In genomic region chr2:165327386-165327785, GRCm38 (mm10) we compare ENCODE assay signal across 9 mouse cellular contexts. TPM values are rescaled to one million over a fixed set of nuclear protein-coding genes. Genes with fewer than 3 reads are reported as not detected.
A peak's percentile ranks its signal among the peaks of the same experiment; 100 is the strongest.
DNase-seq lines count a peak whose midpoint lies in the region; ATAC-seq and TF ChIP-seq lines count a peak whose summit lies in the region.
"Had no signal": no experiment of that assay in that cellular context is flagged by ENCODE, and none has a peak within 500 bp of the region (broad histone marks: within the 10 kb centered on the region; RNA-seq: fewer than 3 reads in every experiment).

No protein-coding gene starts in this region.

- TF ChIP-seq CTCF in heart, postnatal 0 days (IDR thresholded peaks at IDR 0.05; ENCODE audit: low read depth): no peak
- no peak for TF ChIP-seq CTCF in midbrain, postnatal 0 days (IDR thresholded peaks at IDR 0.05)

- no peak overlapping the region for H3K4me3 ChIP-seq in heart, postnatal 0 days (ENCODE audit: low read depth, low read length)
- peak overlapping the region; percentile 94; the same call in 1 of the 2 replicates for H3K4me3 ChIP-seq in embryonic facial prominence, embryonic 13.5 days
- 0 out of 2 replicates have a peak overlapping the region, but pooled peaks have one; percentile 94 for H3K4me3 ChIP-seq in intestine, embryonic 14.5 days (ENCODE audit: low read depth, low read length)
- H3K4me3 ChIP-seq in midbrain, postnatal 0 days (ENCODE audit: low read depth, low read length): peak overlapping the region; percentile 77; the same call in 1 of the 2 replicates

- no peaks in the 10 kb centered on the region for H3K27me3 ChIP-seq in heart, postnatal 0 days (ENCODE audit: control insufficient read depth, insufficient read depth, low read length)
- peaks cover 5% of the 10 kb centered on the region; the same call in 1 of the 2 replicates for H3K27me3 ChIP-seq in embryonic facial prominence, embryonic 13.5 days
- no peaks in the 10 kb centered on the region for H3K27me3 ChIP-seq in intestine, embryonic 14.5 days (replicated peaks; ENCODE audit: control insufficient read depth, insufficient read depth, low read length)
- no peaks in the 10 kb centered on the region for H3K27me3 ChIP-seq in midbrain, postnatal 0 days (ENCODE audit: insufficient read depth, low read length)

- no peak overlapping the region for H3K27ac ChIP-seq in heart, postnatal 0 days (ENCODE audit: low read depth)
- no peak overlapping the region for H3K27ac ChIP-seq in embryonic facial prominence, embryonic 13.5 days
- H3K27ac ChIP-seq in intestine, embryonic 14.5 days (ENCODE audit: low read depth): no peak overlapping the region
- H3K27ac ChIP-seq in midbrain, postnatal 0 days (ENCODE audit: low read depth, low read length): peak overlapping the region; percentile 97

- H3K4me1 ChIP-seq in heart, postnatal 0 days (ENCODE audit: control insufficient read depth, insufficient read depth): peaks cover 17% of the 10 kb centered on the region
- H3K4me1 ChIP-seq in embryonic facial prominence, embryonic 13.5 days: peaks cover 36% of the 10 kb centered on the region
- H3K4me1 ChIP-seq in intestine, embryonic 14.5 days (replicated peaks; ENCODE audit: control insufficient read depth, insufficient read depth, low read length): peaks cover 29% of the 10 kb centered on the region
- peaks cover 14% of the 10 kb centered on the region; the same call in 1 of the 2 replicates for H3K4me1 ChIP-seq in midbrain, postnatal 0 days (ENCODE audit: insufficient read depth, low read length)

- DNase-seq in heart, postnatal 0 days (ENCODE audit: low spot score): no peak
- no peak for DNase-seq in heart, adult 18-20 months
- no peak for DNase-seq in intestine, embryonic 14.5 days (ENCODE audit: low spot score)
- DNase-seq in midbrain, postnatal 0 days (ENCODE audit: low spot score): peak; percentile 53
- no peak for DNase-seq in urinary bladder, postnatal 4 days (ENCODE audit: low spot score in 2 of 2)
- DNase-seq in retina, embryonic 14.5 days (ENCODE audit: low spot score): no peak
- DNase-seq in gastrocnemius, postnatal 36 days: no peak

- H3K4me2 ChIP-seq in heart, postnatal 0 days (ENCODE audit: low read depth, low read length): peak overlapping the region; percentile 82
- peak overlapping the region; percentile 91 for H3K4me2 ChIP-seq in embryonic facial prominence, embryonic 13.5 days
- peak overlapping the region; percentile 82 for H3K4me2 ChIP-seq in intestine, embryonic 14.5 days (ENCODE audit: low read length)
- peak overlapping the region; percentile 75 for H3K4me2 ChIP-seq in midbrain, postnatal 0 days (ENCODE audit: low read depth, low read length, poor library complexity, severe bottlenecking)

- WGBS in heart, postnatal 0 days: 35% methylated on average over 7 of the region's 7 CpGs
- 55% methylated on average over 7 of the region's 7 CpGs for WGBS in embryonic facial prominence, embryonic 13.5 days
- whole genome bisulfite sequencing in intestine, embryonic 14.5 days: 49% methylated on average over 7 of the region's 7 CpGs
- WGBS in midbrain, postnatal 0 days: 28% methylated on average over 7 of the region's 7 CpGs

- no peaks in the 10 kb centered on the region for H3K36me3 ChIP-seq in heart, postnatal 0 days (replicated peaks; ENCODE audit: control insufficient read depth, insufficient read depth, low read length)
- H3K36me3 ChIP-seq in embryonic facial prominence, embryonic 13.5 days: peaks cover 3% of the 10 kb centered on the region; the same call in 1 of the 2 replicates
- H3K36me3 ChIP-seq in intestine, embryonic 14.5 days (ENCODE audit: control insufficient read depth, insufficient read depth, low read length): no peaks in the 10 kb centered on the region
- H3K36me3 ChIP-seq in midbrain, postnatal 0 days (ENCODE audit: insufficient read depth, low read length): no peaks in the 10 kb centered on the region

- no peak overlapping the region for H3K9ac ChIP-seq in heart, postnatal 0 days (replicated peaks; ENCODE audit: low read depth, low read length)
- H3K9ac ChIP-seq in embryonic facial prominence, embryonic 13.5 days: peak overlapping the region; percentile 76; the same call in 1 of the 2 replicates
- H3K9ac ChIP-seq in intestine, embryonic 14.5 days (ENCODE audit: low read length): no peak overlapping the region
- H3K9ac ChIP-seq in midbrain, postnatal 0 days (replicated peaks; ENCODE audit: low read length, poor library complexity, severe bottlenecking): peak overlapping the region; percentile 76; the same call in 1 of the 2 replicates

- no peak for TF ChIP-seq EP300 in heart, postnatal 0 days (IDR thresholded peaks at IDR 0.05; ENCODE audit: low read depth)

- H3K9me3 ChIP-seq in heart, postnatal 0 days (replicated peaks; ENCODE audit: control insufficient read depth, low read length): no peaks in the 10 kb centered on the region
- H3K9me3 ChIP-seq in embryonic facial prominence, embryonic 13.5 days: no peaks in the 10 kb centered on the region
- H3K9me3 ChIP-seq in intestine, embryonic 14.5 days (ENCODE audit: control insufficient read depth, low read length): 0 out of 2 replicates have a peak, but pooled peaks cover 3% of the 10 kb centered on the region
- H3K9me3 ChIP-seq in midbrain, postnatal 0 days (ENCODE audit: low read length): no peaks in the 10 kb centered on the region

- no peak for ATAC-seq in heart, postnatal 0 days (ENCODE audit: insufficient read depth, low read depth)
- ATAC-seq in embryonic facial prominence, embryonic 13.5 days (ENCODE audit: insufficient number of reproducible peaks, insufficient read depth, low FRiP score, low TSS enrichment, low read depth): no peak
- no peak for ATAC-seq in intestine, embryonic 14.5 days (replicated peaks; ENCODE audit: low FRiP score, low TSS enrichment, low read depth)
- ATAC-seq in midbrain, postnatal 0 days (ENCODE audit: low FRiP score): no peak
- ATAC-seq: Patski had no signal

- intact Hi-C loops in gastrocnemius, postnatal 36 days (cut with DNase I): no loop called here

RNA-seq across cellular contexts. Expression of gene Elmo2, which starts 1.1 kb away (rescaled TPM):
- total RNA-seq in heart, postnatal 0 days (2014; rRNA removed; ENCODE audit: low replicate concordance): 69.6 and 70.6 TPM in 2 replicates
- 24.1 and 24.6 TPM in 2 replicates for polyA plus RNA-seq in heart, postnatal 0 days (2015; fragmentation: Nextera tagmentation; extraction: Ambion mirVana)
- total RNA-seq in heart, adult 18-20 months (2021): 10 to 100 TPM; 14.8 to 21.1 TPM
- 90.2 and 98.6 TPM in 2 replicates for polyA plus RNA-seq in embryonic facial prominence, embryonic 13.5 days (2015; fragmentation: Nextera tagmentation; extraction: Ambion mirVana)
- 66.3 and 75.7 TPM in 2 replicates for polyA plus RNA-seq in intestine, embryonic 14.5 days (2014; fragmentation: Nextera tagmentation; extraction: Ambion mirVana)
- 98.6 and 99.4 TPM in 2 replicates for total RNA-seq in midbrain, postnatal 0 days (2014; rRNA removed)
- 77.2 and 80.2 TPM in 2 replicates for polyA plus RNA-seq in midbrain, postnatal 0 days (2015; fragmentation: Nextera tagmentation; extraction: Ambion mirVana)
- 10 to 100 TPM; 12.2 to 14.5 TPM for total RNA-seq in gastrocnemius, postnatal 36 days (2021)

RNA-seq across cellular contexts. Expression of gene Slc35c2, which starts 39.7 kb away (rescaled TPM):
- total RNA-seq in heart, postnatal 0 days (2014; rRNA removed; ENCODE audit: low replicate concordance): 39.4 and 73.8 TPM in 2 replicates
- 32.6 and 33.7 TPM in 2 replicates for polyA plus RNA-seq in heart, postnatal 0 days (2015; fragmentation: Nextera tagmentation; extraction: Ambion mirVana)
- total RNA-seq in heart, adult 18-20 months (2021): 10 to 100 TPM; 16.3 to 18.0 TPM
- 49.0 and 50.2 TPM in 2 replicates for polyA plus RNA-seq in embryonic facial prominence, embryonic 13.5 days (2015; fragmentation: Nextera tagmentation; extraction: Ambion mirVana)
- 50.5 and 52.4 TPM in 2 replicates for polyA plus RNA-seq in intestine, embryonic 14.5 days (2014; fragmentation: Nextera tagmentation; extraction: Ambion mirVana)
- total RNA-seq in midbrain, postnatal 0 days (2014; rRNA removed): 89.6 and 98.9 TPM in 2 replicates
- 68.7 and 69.3 TPM in 2 replicates for polyA plus RNA-seq in midbrain, postnatal 0 days (2015; fragmentation: Nextera tagmentation; extraction: Ambion mirVana)
- total RNA-seq in gastrocnemius, postnatal 36 days (2021): 10 to 100 TPM; 19.5 to 20.8 TPM

RNA-seq across cellular contexts. Expression of gene Zfp663, which starts 41.1 kb away (rescaled TPM):
- not detected in 2 replicates for total RNA-seq in heart, postnatal 0 days (2014; rRNA removed; ENCODE audit: low replicate concordance)
- 0.07 TPM in 1 of 2 replicates, not detected in the other for polyA plus RNA-seq in heart, postnatal 0 days (2015; fragmentation: Nextera tagmentation; extraction: Ambion mirVana)
- total RNA-seq in heart, adult 18-20 months (2021): not detected
- 1.1 and 2.2 TPM in 2 replicates for polyA plus RNA-seq in embryonic facial prominence, embryonic 13.5 days (2015; fragmentation: Nextera tagmentation; extraction: Ambion mirVana)
- polyA plus RNA-seq in intestine, embryonic 14.5 days (2014; fragmentation: Nextera tagmentation; extraction: Ambion mirVana): 0.72 and 1.5 TPM in 2 replicates
- total RNA-seq in midbrain, postnatal 0 days (2014; rRNA removed): 4.8 and 10.2 TPM in 2 replicates
- 3.8 and 4.3 TPM in 2 replicates for polyA plus RNA-seq in midbrain, postnatal 0 days (2015; fragmentation: Nextera tagmentation; extraction: Ambion mirVana)
- total RNA-seq in gastrocnemius, postnatal 36 days (2021): not detected
- polyA plus RNA-seq: Patski had no signal

Comparison
In these comparisons a context has a peak if more than half of its experiments do, and no peak if none do; other contexts are left out.
1. H3K9ac ChIP-seq: peak in embryonic facial prominence, embryonic 13.5 days (single experiment) and midbrain, postnatal 0 days (single experiment); none in heart, postnatal 0 days (single experiment) and intestine, embryonic 14.5 days (single experiment).
2. Peak in every context shown above with its lines, with median percentiles within 50 percentile points of each other: H3K4me2 ChIP-seq.